ENCODE assay signal across 15 mouse cellular contexts in the genomic region with DNA sequence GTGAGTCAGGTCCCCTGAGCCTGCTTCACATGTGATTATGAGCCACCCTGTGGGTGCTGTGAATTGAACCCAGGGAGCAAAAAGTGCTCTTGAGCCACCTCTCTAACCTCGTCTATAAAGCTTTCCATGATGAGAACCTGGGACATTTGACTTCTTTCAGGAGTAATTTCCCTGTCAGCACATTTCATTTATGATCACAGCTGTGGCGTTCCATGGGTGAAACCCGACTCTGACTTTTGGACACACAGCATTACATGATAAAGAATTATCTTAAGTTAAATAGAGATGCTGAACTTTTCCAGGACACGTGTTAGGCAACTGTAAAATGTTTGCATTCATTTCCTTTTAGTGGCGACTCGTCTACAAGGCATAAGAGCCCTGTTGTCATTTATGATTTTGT.
"Had no signal": no experiment of that assay in that cellular context is flagged by ENCODE, and none has a peak within 500 bp of the region (broad histone marks: within the 10 kb centered on the region; RNA-seq: fewer than 3 reads in every experiment).

No protein-coding gene starts in this region.

- H3K36me3 ChIP-seq: neural tube, embryonic 15.5 days; stomach, embryonic 15.5 days had no signal

- H3K27me3 ChIP-seq: neural tube, embryonic 15.5 days; stomach, embryonic 15.5 days had no signal

- H3K9ac ChIP-seq: neural tube, embryonic 15.5 days; stomach, embryonic 15.5 days had no signal

- DNase-seq: retina, postnatal 1 day; right cerebral cortex, adult 18-20 months; right cerebral cortex, postnatal 14 days; right cerebral cortex, postnatal 25 days; right cerebral cortex, postnatal 4 days; spleen, adult 18-20 months; thymus, adult 18-20 months; thymus, adult 2 months; thymus, postnatal 14 days; thymus, postnatal 25 days; thymus, postnatal 36 days; thymus, postnatal 4 days had no signal

- H3K27ac ChIP-seq: neural tube, embryonic 15.5 days; stomach, embryonic 15.5 days; stomach, postnatal 0 days had no signal

- H3K4me3 ChIP-seq: neural tube, embryonic 15.5 days; stomach, embryonic 15.5 days had no signal

- H3K4me1 ChIP-seq: neural tube, embryonic 15.5 days; stomach, embryonic 15.5 days had no signal

- H3K9me3 ChIP-seq: neural tube, embryonic 15.5 days; stomach, embryonic 15.5 days had no signal

- H3K4me2 ChIP-seq: neural tube, embryonic 15.5 days; stomach, embryonic 15.5 days had no signal
